Mouse (Mus musculus) ES-Bruce4 (cell line): ENCODE results near the gene Ppp2r5e. TPM values are rescaled to one million over a fixed set of nuclear protein-coding genes. Genes with fewer than 3 reads are reported as not detected.

Experiments
- H3K27ac ChIP-seq: 2 replicates; pipeline ENCODE4 v1.5.1; 2012; ENCODE audit warnings: low read length, inconsistent platforms; ENCODE audit not compliant: insufficient read depth
- H3K27me3 ChIP-seq: 2 replicates; pipeline ENCODE4 v1.6.1; 2012; ENCODE audit warnings: mild to moderate bottlenecking, low read length, inconsistent platforms; ENCODE audit not compliant: control insufficient read depth, poor library complexity, insufficient read depth, severe bottlenecking
- H3K36me3 ChIP-seq: 2 replicates; pipeline ENCODE4 v1.6.1; 2012; ENCODE audit warnings: inconsistent platforms, mild to moderate bottlenecking, low read length, moderate library complexity; ENCODE audit not compliant: control insufficient read depth, poor library complexity, insufficient read depth, severe bottlenecking
- H3K4me1 ChIP-seq: one replicate; pipeline ENCODE4 v1.8.1; 2011; ENCODE audit warnings: low read length; ENCODE audit not compliant: control insufficient read depth, insufficient read depth
- H3K4me3 ChIP-seq: 2 replicates; pipeline ENCODE4 v1.5.1; 2011; ENCODE audit warnings: low read depth, mild to moderate bottlenecking, low read length
- H3K9ac ChIP-seq: 2 replicates; pipeline ENCODE4 v1.6.1; 2012; ENCODE audit warnings: low read depth, mild to moderate bottlenecking, inconsistent platforms; ENCODE audit not compliant: poor library complexity, severe bottlenecking
- H3K9me3 ChIP-seq: replicated peaks from 2 replicates; pipeline ENCODE4 v1.6.1; 2012; ENCODE audit warnings: mild to moderate bottlenecking, low read length, inconsistent platforms; ENCODE audit not compliant: control insufficient read depth, poor library complexity, insufficient read depth, severe bottlenecking
- CTCF ChIP-seq: IDR thresholded peaks from one replicate; pipeline ENCODE4 v1.8.1; 2011; ENCODE audit warnings: low read depth, low read length
- EP300 ChIP-seq: IDR thresholded peaks from 2 replicates; pipeline ENCODE4 v1.6.1; 2011; ENCODE audit warnings: low read depth, low read length; ENCODE audit not compliant: insufficient read depth
- POLR2A ChIP-seq: IDR thresholded peaks from one replicate; pipeline ENCODE4 v1.8.1; 2011; ENCODE audit warnings: low read length; ENCODE audit not compliant: insufficient read depth
- polyA plus RNA-seq: library from polyadenylated mRNA; stranded (reverse); fragments of >200 nt; gene quantifications from 2 replicates; pipeline ENCODE4 v1.2.4, GENCODE M21; 2011; ENCODE audit warnings: low read depth; ENCODE audit not compliant: missing spikeins, insufficient read depth, insufficient read length

Gene Ppp2r5e
- polyA plus RNA-seq, 1 experiment = 51.0 TPM

DNA sequence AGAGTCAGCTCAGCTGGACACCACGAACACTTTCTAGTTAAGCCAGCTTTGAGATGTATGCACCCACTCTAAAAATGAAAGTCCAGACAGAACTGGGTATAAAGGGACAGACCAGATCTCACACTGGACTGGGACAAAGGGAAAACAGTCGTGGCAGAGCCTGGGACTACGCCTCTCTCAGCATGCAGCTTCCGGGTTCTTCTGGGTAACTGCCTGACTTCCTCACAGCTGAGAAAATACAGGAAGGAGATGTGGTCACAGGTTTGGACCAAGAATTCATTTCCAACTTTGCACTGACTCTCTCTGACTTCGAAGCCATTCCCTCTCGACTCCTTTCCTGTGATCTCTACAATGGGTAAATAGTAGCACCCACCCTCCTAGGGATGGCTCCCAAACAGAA, 181.1 kb downstream of the Ppp2r5e start:
- TF ChIP-seq EP300 (no peak), CTCF (no peak), POLR2A (no peak)

DNA sequence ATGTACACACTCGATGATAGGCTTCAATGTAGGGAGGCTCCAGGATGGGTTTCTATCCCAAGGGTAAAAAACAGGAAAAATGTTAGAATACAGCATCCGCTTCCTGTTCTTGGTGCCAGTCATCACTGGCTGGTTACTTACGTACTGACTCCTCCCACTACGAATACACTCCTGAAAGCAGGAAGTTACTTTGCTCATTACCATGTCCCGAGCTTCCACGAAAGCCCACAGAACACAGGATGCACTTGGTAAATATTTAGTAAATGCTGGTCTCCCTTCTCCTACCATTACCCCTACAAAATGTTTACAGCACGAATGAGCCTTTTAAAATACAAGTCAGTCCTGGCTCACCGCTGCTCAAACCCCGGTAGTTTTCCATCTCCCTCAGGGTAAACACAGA, 183.1 kb downstream of the Ppp2r5e start:
- TF ChIP-seq CTCF (no peak), POLR2A (no peak)
- Histone ChIP-seq H3K9me3 (no peaks in the 10 kb centered on the region), H3K27ac (no peak overlapping the region), H3K4me1 (no peaks in the 10 kb centered on the region), H3K9ac (no peak overlapping the region), H3K36me3 (no peaks in the 10 kb centered on the region), H3K4me3 (no peak overlapping the region), H3K27me3 (no peaks in the 10 kb centered on the region)

More for the DNA sequence above, 181.1 kb downstream of the Ppp2r5e start:
- Histone ChIP-seq H3K9ac (no peak overlapping the region), H3K36me3 (no peaks in the 10 kb centered on the region), H3K4me3 (no peak overlapping the region), H3K27ac (no peak overlapping the region), H3K27me3 (no peaks in the 10 kb centered on the region), H3K9me3 (no peaks in the 10 kb centered on the region), H3K4me1 (no peaks in the 10 kb centered on the region)

Other genes starting within 250 kb of the Ppp2r5e start
- not detected in 2 replicates for gene Gphb5, start 179.5 kb downstream of the Ppp2r5e start, polyA plus RNA-seq
- gene Wdr89, start 73.3 kb upstream of the Ppp2r5e start, polyA plus RNA-seq = 73.7 and 75.8 TPM in 2 replicates
- gene Sgpp1, start 139.5 kb upstream of the Ppp2r5e start, polyA plus RNA-seq = 11.8 and 13.7 TPM in 2 replicates
- 28.9 and 34.3 TPM in 2 replicates for gene Syne2, start 221.9 kb upstream of the Ppp2r5e start, polyA plus RNA-seq